Mouse (Mus musculus) hindbrain, embryonic 12.5 days (tissue): ENCODE results near the gene Sesn1. TPM values are rescaled to one million over a fixed set of nuclear protein-coding genes. Genes with fewer than 3 reads are reported as not detected.
"Not testable (repeated sequence)": the region's sequence is repeated elsewhere in the genome, so short reads cannot be mapped to it uniquely, and the experiment has no call there.

Experiments
- ATAC-seq: fragments of 200-750 bp; cut with Nextera tagmentation; 2 replicates; pipeline ENCODE4 v1.8.0; 2017; ENCODE audit warnings: moderate TSS enrichment; ENCODE audit not compliant: low FRiP score
- H3K27ac ChIP-seq: fragments of 300-500 bp; sonication (generic); 2 replicates; pipeline ENCODE4 v1.5.1; 2016; ENCODE audit warnings: mild to moderate bottlenecking
- H3K27me3 ChIP-seq: fragments of 300-500 bp; sonication (generic); 2 replicates; pipeline ENCODE4 v1.6.1; 2016; ENCODE audit warnings: mild to moderate bottlenecking
- H3K36me3 ChIP-seq: fragments of 300-500 bp; sonication (generic); 2 replicates; pipeline ENCODE4 v1.6.1; 2016; ENCODE audit warnings: mild to moderate bottlenecking
- H3K4me1 ChIP-seq: fragments of 300-500 bp; sonication (generic); 2 replicates; pipeline ENCODE4 v1.6.1; 2016
- H3K4me2 ChIP-seq: fragments of 300-500 bp; sonication (generic); replicated peaks from 2 replicates; pipeline ENCODE4 v1.6.1; 2016; ENCODE audit warnings: mild to moderate bottlenecking
- H3K4me3 ChIP-seq: fragments of 300-500 bp; sonication (generic); 2 replicates; pipeline ENCODE4 v1.5.1; 2016; ENCODE audit warnings: mild to moderate bottlenecking
- H3K9ac ChIP-seq: fragments of 300-500 bp; sonication (generic); 2 replicates; pipeline ENCODE4 v1.6.1; 2016; ENCODE audit warnings: mild to moderate bottlenecking, moderate library complexity
- H3K9me3 ChIP-seq: fragments of 300-500 bp; sonication (generic); replicated peaks from 2 replicates; pipeline ENCODE4 v1.6.1; 2016; ENCODE audit warnings: mild to moderate bottlenecking
- WGBS: fragments of 180-500 bp; shearing (Covaris S2); methylation state at CpG from one replicate; pipeline ENCODE4 v1.1.7; 2016; 5-methylcytosine and 5-hydroxymethylcytosine counted together
- polyA plus RNA-seq: library from polyadenylated mRNA; unstranded; fragments of >200 nt; fragmentation: Nextera tagmentation; extraction: Ambion mirVana; gene quantifications from 2 replicates; pipeline ENCODE4 v1.2.1, GENCODE M21; 2016

Gene Sesn1
- polyA plus RNA-seq, 1 experiment from 2014 or later, result 33.0 TPM

DNA sequence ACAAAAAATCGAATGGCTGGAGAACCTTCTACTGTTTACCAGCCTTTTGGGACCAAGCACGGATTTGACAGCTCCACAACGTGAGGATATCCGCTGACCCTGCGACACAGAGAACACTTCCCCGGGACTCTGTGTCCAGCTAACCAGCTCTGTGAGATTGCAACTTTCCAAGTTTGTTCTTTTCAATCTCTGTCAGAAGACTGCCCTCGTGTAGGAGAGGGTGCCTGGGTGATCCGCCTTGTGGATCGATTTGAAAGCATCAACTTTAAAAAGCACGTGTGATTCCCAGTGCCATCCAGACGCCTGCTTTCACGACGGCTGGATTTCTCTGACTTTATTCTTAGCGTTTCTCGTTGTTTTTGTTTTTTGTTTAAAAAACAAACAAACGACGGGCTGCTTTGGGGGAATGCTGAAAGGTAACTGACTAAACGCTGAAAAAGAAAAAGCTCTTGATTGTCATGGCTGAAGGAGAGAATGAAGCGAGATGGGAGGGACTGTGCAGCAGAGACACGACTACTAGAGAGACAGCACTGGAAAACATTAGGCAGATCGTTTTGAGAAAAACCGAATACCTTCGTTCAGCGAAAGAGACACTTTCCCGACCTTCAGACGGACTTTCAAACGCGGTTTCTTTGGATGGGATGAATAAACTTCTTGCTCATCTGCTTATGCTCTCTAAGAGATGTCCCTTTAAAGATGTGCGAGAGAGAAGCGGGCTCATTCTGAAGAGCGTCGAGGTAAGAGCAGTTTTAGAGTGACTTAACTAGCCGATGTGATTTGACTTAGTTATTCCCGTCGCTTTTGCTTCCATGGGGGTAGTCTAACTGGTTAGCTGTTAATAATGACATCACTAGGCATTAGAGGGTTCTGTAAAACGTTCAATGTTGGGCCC is 1.1 kb downstream of the Sesn1 start:
- Histone ChIP-seq H3K4me1 (peaks cover 27% of the 10 kb centered on the region), H3K9me3 (no peaks in the 10 kb centered on the region), H3K9ac (peak overlapping the region; percentile 74), H3K27ac (peak overlapping the region; percentile 94), H3K4me3 (peak overlapping the region; percentile 61), H3K36me3 (no peaks in the 10 kb centered on the region), H3K4me2 (peak overlapping the region; percentile 66), H3K27me3 (no peaks in the 10 kb centered on the region)
- 1% methylated on average over 36 of the region's 36 CpGs for WGBS
- no peak for ATAC-seq

DNA sequence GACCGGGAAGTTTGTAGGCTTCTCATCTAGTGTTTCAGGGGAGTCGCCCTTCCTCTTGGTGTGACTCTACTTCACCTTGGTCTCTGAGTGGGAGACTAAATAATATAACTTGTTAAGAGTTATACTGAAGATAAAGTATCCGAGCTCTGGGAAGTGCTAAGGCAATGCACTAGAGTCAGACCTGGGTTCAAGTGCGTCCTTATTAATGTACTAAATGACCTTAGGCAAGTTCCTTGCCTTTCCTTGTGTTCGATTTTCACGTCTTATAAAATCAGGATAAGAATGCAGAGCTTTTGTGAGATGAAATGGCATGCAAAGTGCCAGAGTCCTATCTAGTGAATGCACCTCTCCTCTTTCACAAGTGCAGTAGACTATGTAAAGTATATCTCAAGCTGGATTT is 2.8 kb downstream of the Sesn1 start:
- ATAC-seq, result no peak
- Histone ChIP-seq H3K9ac (peak overlapping the region; percentile 41), H3K4me2 (peak overlapping the region; percentile 66), H3K27me3 (no peaks in the 10 kb centered on the region), H3K36me3 (no peaks in the 10 kb centered on the region), H3K4me3 (peak overlapping the region; percentile 20), H3K4me1 (peaks cover 27% of the 10 kb centered on the region), H3K27ac (no peak overlapping the region), H3K9me3 (no peaks in the 10 kb centered on the region)
- WGBS, result 79% methylated on average over 6 of the region's 6 CpGs

DNA sequence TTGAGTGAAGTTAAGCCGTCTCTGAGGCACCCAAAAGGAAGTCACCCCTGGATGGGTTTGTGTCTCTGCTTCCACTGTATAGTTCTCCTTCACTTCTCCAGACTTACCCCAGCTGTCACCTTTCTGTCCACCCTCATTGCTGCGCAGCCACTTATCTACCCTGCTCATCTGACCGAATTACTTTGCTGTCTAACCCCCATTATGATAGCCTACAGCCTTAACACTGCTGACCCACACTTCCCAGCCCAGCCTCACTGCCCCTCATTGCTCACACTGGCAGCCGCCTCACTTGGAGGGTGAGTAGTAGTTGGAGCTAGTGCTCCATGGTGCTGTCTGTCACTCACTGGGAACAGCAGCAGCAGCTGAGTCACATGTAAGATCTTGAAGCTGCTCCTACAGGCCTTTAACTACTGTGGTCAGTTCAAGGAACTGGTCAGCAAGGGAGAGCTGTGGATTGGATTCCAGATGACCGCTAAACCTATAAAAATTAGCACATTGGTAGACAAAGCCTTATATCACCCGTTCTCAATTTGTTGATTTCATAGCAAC is 4.6 kb downstream of the Sesn1 start:
- no peaks in the 10 kb centered on the region for H3K9me3 ChIP-seq
- WGBS, result 89% methylated on average over 6 of the region's 6 CpGs
- H3K27me3 ChIP-seq, result no peaks in the 10 kb centered on the region
- H3K36me3 ChIP-seq, result no peaks in the 10 kb centered on the region
- H3K4me2 ChIP-seq, result no peak overlapping the region
- H3K9ac ChIP-seq, result no peak overlapping the region
- no peak for ATAC-seq
- peaks cover 27% of the 10 kb centered on the region for H3K4me1 ChIP-seq
- no peak overlapping the region for H3K27ac ChIP-seq
- no peak overlapping the region for H3K4me3 ChIP-seq

DNA sequence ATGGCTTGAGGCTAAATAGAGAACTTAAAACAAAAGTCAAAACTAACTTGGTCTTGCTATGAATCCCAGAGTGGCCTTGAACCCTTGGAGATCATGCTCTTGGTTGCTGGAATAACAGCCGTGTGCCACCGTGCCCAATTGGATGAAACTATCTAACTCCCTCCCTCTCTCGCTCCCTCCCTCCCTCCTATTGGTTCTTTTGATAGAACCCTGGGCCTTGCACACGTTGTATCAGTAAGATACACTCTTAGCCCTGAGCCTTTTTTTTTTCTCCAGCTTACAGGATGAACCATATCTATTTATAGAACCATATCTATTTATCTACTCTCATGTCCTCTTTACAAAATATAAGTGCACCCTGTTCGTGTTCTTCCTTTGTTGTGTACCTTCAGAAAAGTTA is 6.8 kb downstream of the Sesn1 start:
- no peak for ATAC-seq
- Histone ChIP-seq H3K36me3 (no peaks in the 10 kb centered on the region), H3K9me3 (no peaks in the 10 kb centered on the region), H3K4me1 (peaks cover 26% of the 10 kb centered on the region), H3K4me3 (no peak overlapping the region), H3K27me3 (no peaks in the 10 kb centered on the region), H3K9ac (no peak overlapping the region), H3K27ac (no peak overlapping the region), H3K4me2 (no peak overlapping the region)
- 83% methylated on average over 5 of the region's 5 CpGs for WGBS

DNA sequence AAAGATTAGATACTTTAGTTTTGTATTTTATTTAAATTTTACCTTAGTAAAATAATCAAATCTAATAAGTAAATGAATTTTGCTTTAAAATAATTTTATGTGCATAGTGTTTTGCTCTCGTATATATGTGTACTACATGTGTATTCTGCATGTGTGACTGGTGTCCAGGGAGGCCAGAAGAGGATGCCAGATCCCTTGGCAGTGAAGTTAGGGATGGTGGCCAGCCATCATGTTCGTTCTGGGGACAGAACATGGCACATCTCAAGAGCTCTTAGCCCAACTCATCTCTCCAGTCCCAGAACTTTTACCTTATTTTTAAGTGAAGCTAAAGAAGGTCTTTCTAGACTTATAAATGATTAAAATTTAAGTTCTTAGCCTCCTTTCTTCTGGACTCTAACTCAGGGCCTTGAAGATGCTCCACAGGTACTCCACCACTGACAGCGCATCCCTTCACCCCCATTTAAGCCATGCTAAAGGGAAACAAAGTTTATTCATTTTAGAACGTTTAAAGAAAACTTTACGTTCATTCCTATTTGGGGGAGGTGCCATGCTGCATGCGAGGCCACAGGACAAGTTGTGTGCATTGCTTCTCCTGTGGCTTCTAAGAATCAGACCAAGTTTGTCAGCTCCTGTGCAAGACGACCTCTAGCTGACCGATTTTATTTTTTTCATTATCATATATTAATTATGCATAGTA is 8.4 kb downstream of the Sesn1 start:
- Histone ChIP-seq H3K4me1 (peaks cover 12% of the 10 kb centered on the region), H3K9me3 (no peaks in the 10 kb centered on the region), H3K36me3 (no peaks in the 10 kb centered on the region), H3K27me3 (no peaks in the 10 kb centered on the region), H3K4me2 (no peak overlapping the region), H3K27ac (no peak overlapping the region), H3K9ac (no peak overlapping the region), H3K4me3 (no peak overlapping the region)
- ATAC-seq, result no peak
- 87% methylated on average over 8 of the region's 8 CpGs for WGBS

DNA sequence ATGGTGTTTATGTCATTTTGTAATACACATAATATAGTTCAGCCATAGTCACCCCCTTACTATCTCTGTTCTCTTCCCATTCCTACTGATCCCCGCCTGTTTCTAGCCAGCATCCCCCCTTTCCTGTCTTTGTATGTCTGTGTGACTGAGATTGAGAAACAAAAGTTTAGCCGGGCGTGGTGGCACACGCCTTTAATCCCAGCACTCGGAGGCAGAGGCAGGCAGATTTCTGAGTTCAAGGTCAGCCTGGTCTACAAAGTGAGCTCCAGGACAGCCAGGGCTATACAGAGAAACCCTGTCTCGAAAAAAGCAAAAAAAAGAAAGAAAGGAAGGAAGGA is 9.0 kb downstream of the Sesn1 start:
- H3K9me3 ChIP-seq, H3K4me2 ChIP-seq, H3K9ac ChIP-seq, H3K27ac ChIP-seq, H3K4me1 ChIP-seq, H3K27me3 ChIP-seq, ATAC-seq, H3K36me3 ChIP-seq, H3K4me3 ChIP-seq: not testable (repeated sequence)
- 94% methylated on average over 6 of the region's 6 CpGs for WGBS

DNA sequence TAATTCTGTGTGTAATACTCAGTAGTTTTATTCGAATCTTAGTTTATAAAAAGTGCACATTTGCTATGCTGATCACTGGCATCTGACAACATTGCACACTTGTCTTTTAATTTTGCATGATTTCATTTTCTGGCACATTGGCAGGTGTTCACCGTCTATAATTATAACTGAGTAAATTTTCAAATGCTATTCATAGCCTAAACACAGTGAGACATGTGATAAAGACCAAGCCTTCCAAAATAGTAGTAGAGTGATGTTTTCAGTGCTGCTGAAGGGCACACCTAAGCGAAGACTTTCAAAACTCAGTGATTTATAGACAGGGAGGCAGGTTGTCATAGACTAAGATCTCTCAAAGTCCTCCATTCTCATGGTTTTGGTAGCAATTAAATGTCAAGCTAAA is 9.6 kb downstream of the Sesn1 start:
- 91% methylated on average over 3 of the region's 3 CpGs for WGBS
- Histone ChIP-seq H3K27me3 (no peaks in the 10 kb centered on the region), H3K9ac (no peak overlapping the region), H3K4me3 (no peak overlapping the region), H3K4me2 (no peak overlapping the region), H3K27ac (no peak overlapping the region), H3K9me3 (no peaks in the 10 kb centered on the region), H3K36me3 (no peaks in the 10 kb centered on the region), H3K4me1 (peaks cover 3% of the 10 kb centered on the region; the same call in 1 of the 2 replicates)
- no peak for ATAC-seq

DNA sequence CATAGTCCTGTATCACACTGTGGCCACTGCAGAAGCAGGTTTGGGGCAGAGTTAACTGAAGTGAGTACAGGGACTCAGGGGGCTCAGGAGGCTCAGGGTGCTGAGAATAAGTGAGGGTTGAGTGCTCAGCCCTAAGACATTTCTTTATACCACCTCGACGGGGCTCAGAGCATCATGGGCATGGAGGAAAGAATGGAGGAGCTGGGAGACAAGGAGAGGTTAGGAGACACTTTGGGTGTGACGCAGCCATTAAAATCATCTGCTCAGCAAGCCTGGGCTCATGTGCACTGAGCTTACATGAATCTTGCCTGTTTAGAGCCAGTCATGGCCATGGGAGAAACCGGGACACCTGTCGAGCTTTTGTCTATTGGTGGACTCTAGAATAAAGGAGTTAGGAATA is 10.7 kb downstream of the Sesn1 start:
- 94% methylated on average over 5 of the region's 5 CpGs for WGBS
- no peak overlapping the region for H3K4me3 ChIP-seq

DNA sequence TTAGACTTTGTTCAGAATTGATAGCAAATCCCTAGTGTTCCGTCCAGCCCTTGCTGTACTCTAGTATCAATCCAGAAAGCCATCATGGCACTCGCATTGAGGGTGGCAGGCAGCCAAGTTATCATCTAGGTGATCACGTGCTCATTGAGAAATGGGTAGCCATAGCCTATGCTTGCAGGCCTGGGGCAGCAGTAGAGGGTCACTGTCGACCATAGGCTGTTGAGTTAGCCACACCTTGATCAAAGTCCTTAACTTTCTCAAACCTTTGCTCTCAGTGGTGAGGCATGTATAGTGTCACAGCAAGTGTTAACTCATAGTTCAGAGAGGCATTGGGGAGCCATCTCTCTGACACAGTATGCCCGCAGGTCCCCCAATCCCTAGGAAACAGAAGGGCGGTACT is 11.4 kb downstream of the Sesn1 start:
- Histone ChIP-seq H3K27me3 (no peaks in the 10 kb centered on the region), H3K9ac (no peak overlapping the region), H3K27ac (no peak overlapping the region), H3K4me2 (no peak overlapping the region), H3K9me3 (no peaks in the 10 kb centered on the region), H3K36me3 (no peaks in the 10 kb centered on the region), H3K4me3 (no peak overlapping the region), H3K4me1 (no peaks in the 10 kb centered on the region)
- WGBS, result 91% methylated on average over 6 of the region's 6 CpGs
- ATAC-seq, result no peak

More for the DNA sequence above, 10.7 kb downstream of the Sesn1 start:
- ATAC-seq, result no peak
- Histone ChIP-seq H3K4me1 (no peaks in the 10 kb centered on the region), H3K27me3 (no peaks in the 10 kb centered on the region), H3K9ac (no peak overlapping the region), H3K27ac (no peak overlapping the region), H3K4me2 (no peak overlapping the region), H3K36me3 (no peaks in the 10 kb centered on the region), H3K9me3 (no peaks in the 10 kb centered on the region)

DNA sequence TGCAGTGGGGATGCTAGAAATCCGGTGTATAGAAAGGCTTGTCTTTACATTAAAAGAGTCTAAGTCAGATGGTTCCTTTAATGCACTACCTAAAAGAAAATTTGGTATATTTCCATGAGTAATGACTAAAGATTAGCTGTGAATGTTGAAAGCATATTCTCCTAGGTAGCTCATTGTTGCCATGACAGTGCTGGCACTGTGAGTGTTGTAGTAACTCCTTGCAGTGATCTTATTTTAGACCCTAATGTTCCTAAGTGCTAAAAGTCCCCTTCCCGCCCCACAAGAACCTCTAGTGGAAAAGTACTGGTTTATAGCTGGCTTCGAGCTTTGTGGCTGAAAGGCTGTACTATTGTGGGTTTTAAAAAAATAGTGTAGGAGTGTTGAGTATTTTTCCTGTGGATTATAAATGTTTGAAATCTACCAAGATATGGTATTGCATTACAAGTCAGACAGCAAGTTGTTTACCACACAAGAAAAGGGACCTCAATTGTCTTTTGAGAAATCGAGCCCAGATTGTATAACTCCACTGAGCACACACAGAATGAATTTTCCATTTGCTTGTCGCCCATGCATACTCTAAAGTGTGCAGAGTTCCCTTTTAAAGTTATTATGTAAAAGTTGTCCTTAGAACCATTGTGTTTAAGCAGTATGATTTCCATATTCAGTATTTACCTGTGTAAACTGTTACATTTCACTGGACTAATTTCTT is 13.0 kb downstream of the Sesn1 start:
- no peak overlapping the region for H3K4me3 ChIP-seq
- no peak for ATAC-seq
- H3K27ac ChIP-seq, result no peak overlapping the region
- no peaks in the 10 kb centered on the region for H3K27me3 ChIP-seq
- 86% methylated on average over 5 of the region's 5 CpGs for WGBS
- H3K9ac ChIP-seq, result no peak overlapping the region
- no peaks in the 10 kb centered on the region for H3K36me3 ChIP-seq
- H3K4me1 ChIP-seq, result no peaks in the 10 kb centered on the region
- no peak overlapping the region for H3K4me2 ChIP-seq
- H3K9me3 ChIP-seq, result no peaks in the 10 kb centered on the region

DNA sequence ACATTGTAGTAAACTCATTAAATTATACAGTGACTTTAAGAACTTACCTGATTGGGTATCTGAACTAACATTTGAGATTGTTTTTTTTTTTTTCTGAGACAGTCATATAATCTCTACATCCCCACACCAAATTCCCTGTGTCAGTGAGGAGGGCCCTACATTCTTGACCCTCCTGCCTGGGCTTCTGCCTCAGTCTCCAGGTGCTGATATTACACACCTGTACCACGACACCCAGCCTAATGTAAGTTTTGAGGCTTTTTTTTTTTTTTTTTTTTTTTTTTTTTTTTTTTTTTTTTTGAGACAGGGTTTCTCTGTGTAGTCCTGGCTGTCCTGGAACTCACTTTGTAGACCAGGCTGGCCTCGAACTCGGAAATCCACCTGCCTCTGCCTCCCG is 13.5 kb downstream of the Sesn1 start:
- H3K27ac ChIP-seq, H3K4me1 ChIP-seq, H3K9me3 ChIP-seq, ATAC-seq, H3K4me3 ChIP-seq, H3K9ac ChIP-seq, H3K36me3 ChIP-seq, H3K4me2 ChIP-seq, H3K27me3 ChIP-seq: not testable (repeated sequence)
- 91% methylated on average over 4 of the region's 4 CpGs for WGBS

DNA sequence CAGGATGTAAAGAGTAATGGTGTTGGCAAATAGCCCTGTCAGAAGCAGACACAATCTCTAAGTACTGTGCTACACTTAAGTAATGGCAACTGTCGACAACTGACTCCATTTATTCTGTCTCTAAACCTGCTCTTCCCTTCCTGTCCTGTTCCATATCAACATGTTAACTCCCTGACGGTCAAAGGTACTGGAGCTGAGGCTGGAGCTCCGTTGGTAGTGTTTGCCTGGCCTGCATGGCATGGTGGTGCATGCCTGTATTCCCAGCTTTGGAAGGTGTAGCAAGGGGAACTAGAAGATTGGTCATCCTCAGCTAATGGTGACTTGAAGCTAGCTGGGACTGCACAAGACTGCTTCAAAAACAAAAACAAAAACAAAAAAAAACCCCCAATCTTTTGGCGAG is 14.2 kb downstream of the Sesn1 start:
- Histone ChIP-seq H3K36me3 (no peaks in the 10 kb centered on the region), H3K9ac (no peak overlapping the region), H3K27ac (no peak overlapping the region), H3K9me3 (no peaks in the 10 kb centered on the region), H3K4me1 (no peaks in the 10 kb centered on the region), H3K4me2 (no peak overlapping the region), H3K27me3 (no peaks in the 10 kb centered on the region), H3K4me3 (no peak overlapping the region)
- WGBS, result 87% methylated on average over 4 of the region's 4 CpGs
- ATAC-seq, result no peak
